Mouse (Mus musculus) liver, postnatal 0 days (tissue): ENCODE measurements around the gene Sgo1. TPM values are rescaled to one million over a fixed set of nuclear protein-coding genes. Genes with fewer than 3 reads are reported as not detected.
"Not testable (repeated sequence)": the region's sequence is repeated elsewhere in the genome, so short reads cannot be mapped to it uniquely, and the experiment has no call there.

Source experiments
- ATAC-seq: fragments of 200-750 bp; cut with Nextera tagmentation; 2 replicates; pipeline ENCODE4 v1.8.0; 2017; ENCODE audit warnings: mild to moderate bottlenecking, moderate library complexity
- DNase-seq: peaks from one replicate; pipeline ENCODE4 v3.0.0-alpha.2; 2016
- H3K27ac ChIP-seq: fragments of 300-500 bp; sonication (generic); 2 replicates; pipeline ENCODE4 v1.5.1; 2014; ENCODE audit warnings: antibody characterized with exemption, moderate library complexity, mild to moderate bottlenecking, low read depth
- H3K27me3 ChIP-seq: fragments of 300-500 bp; sonication (generic); 2 replicates; pipeline ENCODE4 v1.6.1; 2014; ENCODE audit warnings: low read length, control low read depth, mixed read lengths; ENCODE audit not compliant: insufficient read depth
- H3K36me3 ChIP-seq: fragments of 300-500 bp; sonication (generic); replicated peaks from 2 replicates; pipeline ENCODE4 v1.6.1; 2014; ENCODE audit warnings: mild to moderate bottlenecking, control low read depth, low read length, moderate library complexity, mixed read lengths; ENCODE audit not compliant: insufficient read depth
- H3K4me1 ChIP-seq: fragments of 300-500 bp; sonication (generic); 2 replicates; pipeline ENCODE4 v1.6.1; 2014; ENCODE audit warnings: antibody characterized with exemption, mild to moderate bottlenecking, control low read depth; ENCODE audit not compliant: insufficient read depth
- H3K4me2 ChIP-seq: fragments of 300-500 bp; sonication (generic); 2 replicates; pipeline ENCODE4 v1.6.1; 2014; ENCODE audit warnings: low read depth, mild to moderate bottlenecking, low read length, moderate library complexity, mixed read lengths
- H3K4me3 ChIP-seq: fragments of 300-500 bp; sonication (generic); 2 replicates; pipeline ENCODE4 v1.5.1; 2014; ENCODE audit warnings: low read depth, low read length
- H3K9ac ChIP-seq: fragments of 300-500 bp; sonication (generic); replicated peaks from 2 replicates; pipeline ENCODE4 v1.6.1; 2014; ENCODE audit warnings: mild to moderate bottlenecking, moderate library complexity
- H3K9me3 ChIP-seq: fragments of 300-500 bp; sonication (generic); 2 replicates; pipeline ENCODE4 v1.6.1; 2016; ENCODE audit warnings: mild to moderate bottlenecking, control low read depth, low read length, mixed read lengths
- CTCF ChIP-seq: sonication (generic); IDR thresholded peaks from 2 replicates; pipeline ENCODE4 v1.5.1; 2016; ENCODE audit warnings: antibody characterized with exemption, low read depth
- EP300 ChIP-seq: IDR thresholded peaks from 2 replicates; pipeline ENCODE4 v1.6.1; 2016; ENCODE audit warnings: antibody characterized with exemption, low read depth, mild to moderate bottlenecking
- WGBS: fragments of 180-500 bp; shearing (Covaris S2); extraction: QIAGEN DNeasy Blood & Tissue Kit; methylation state at CpG from one replicate; pipeline ENCODE4 v1.1.7; 2014; ENCODE audit not compliant: insufficient replicate concordance; 5-methylcytosine and 5-hydroxymethylcytosine counted together
- polyA plus RNA-seq: library from polyadenylated mRNA; unstranded; fragments of >200 nt; fragmentation: Nextera tagmentation; extraction: Ambion mirVana; gene quantifications from 2 replicates; pipeline ENCODE4 v1.2.1, GENCODE M21; 2015

Sgo1 gene
- polyA plus RNA-seq, 1 experiment from 2014 or later = 24.6 TPM

DNA sequence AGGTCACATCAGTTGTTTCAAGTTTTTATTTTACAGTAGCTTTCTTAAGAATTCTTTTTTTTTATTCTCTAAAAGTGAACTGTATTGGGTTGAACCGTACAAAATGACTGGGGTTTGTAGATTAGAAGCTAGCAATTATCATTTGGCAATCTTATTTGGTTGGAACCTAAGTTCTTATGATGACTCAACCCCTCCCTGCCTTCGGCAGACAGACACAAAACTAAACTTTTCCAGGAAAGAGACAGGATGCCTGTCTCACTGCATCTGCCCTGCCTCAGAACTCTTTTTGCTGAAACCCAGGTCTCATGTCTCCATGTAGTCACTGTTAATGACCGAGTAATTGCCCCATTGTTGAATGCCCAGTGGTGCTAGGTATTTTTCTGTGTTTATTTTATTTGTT lies 24.9 kb downstream of the Sgo1 start:
- TF ChIP-seq EP300 = no peak
- TF ChIP-seq CTCF = no peak
- Histone ChIP-seq H3K36me3 (peaks cover 79% of the 10 kb centered on the region), H3K4me2 (no peak overlapping the region), H3K9ac (no peak overlapping the region), H3K9me3 (no peaks in the 10 kb centered on the region), H3K4me1 (no peaks in the 10 kb centered on the region), H3K27me3 (no peaks in the 10 kb centered on the region), H3K4me3 (no peak overlapping the region), H3K27ac (no peak overlapping the region)
- ATAC-seq (no peak), DNase-seq (no peak)
- WGBS = 72% methylated on average over 3 of the region's 3 CpGs

DNA sequence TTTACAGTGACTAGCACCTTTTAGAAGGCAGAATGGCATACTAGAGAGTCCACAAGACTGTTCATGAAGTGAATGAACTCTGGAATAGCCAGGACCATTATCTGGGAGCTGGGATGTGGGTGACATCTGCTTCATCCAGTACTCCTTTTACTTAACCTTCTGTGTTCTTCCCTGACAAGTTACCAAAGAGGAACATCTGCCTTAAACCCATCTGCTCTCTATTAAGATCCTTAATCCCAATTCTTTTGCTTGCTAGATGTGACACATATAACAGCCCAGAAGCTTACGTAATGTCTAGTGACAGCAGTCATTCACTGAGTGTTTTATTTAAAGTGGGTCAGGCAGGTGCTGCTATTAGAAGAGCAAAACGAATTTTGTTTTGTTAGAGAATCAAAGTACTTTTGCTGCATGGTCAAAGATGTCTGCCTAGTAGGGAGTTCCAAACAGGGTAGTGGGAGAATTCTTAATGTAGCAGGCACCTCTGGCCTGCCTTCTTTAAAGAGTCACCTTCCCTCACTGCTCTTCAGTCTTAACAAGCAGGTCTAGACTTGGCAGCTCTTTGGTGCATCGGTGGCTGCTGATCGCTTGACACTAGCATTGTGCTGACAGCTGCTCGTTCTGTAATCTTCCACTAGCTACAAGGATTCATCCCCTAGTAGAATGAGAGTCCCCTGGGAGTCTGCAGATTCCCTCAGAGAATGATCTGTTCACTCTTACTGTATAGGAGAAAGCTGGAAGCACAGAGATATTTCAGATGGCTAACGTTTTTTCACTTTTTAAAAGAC lies 27.9 kb downstream of the Sgo1 start:
- peaks cover 76% of the 10 kb centered on the region for H3K36me3 ChIP-seq
- H3K4me1 ChIP-seq = no peaks in the 10 kb centered on the region

DNA sequence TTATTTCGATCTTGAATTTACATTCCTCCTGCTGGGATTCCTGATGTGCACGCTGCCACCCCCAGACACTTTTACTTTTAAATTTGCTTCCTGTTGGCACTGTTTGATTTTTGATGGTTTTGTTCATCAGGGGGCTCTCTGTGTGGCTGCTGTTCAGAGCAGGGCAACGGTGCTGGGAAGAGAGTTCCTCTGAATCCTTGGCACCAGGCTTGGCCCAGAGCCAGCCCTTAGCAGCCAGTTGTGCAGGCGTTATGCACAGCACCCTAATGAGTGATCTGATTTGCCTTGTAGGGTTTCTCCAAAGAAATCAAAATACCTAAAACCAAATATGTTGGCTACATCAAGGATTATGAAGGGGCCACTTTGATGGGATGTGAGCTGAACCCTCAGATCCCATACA lies 29.4 kb downstream of the Sgo1 start:
- TF ChIP-seq CTCF = no peak
- TF ChIP-seq EP300 = no peak
- Histone ChIP-seq H3K4me2 (no peak overlapping the region), H3K9ac (no peak overlapping the region), H3K9me3 (no peaks in the 10 kb centered on the region), H3K4me3 (no peak overlapping the region), H3K4me1 (no peaks in the 10 kb centered on the region), H3K36me3 (peaks cover 72% of the 10 kb centered on the region), H3K27ac (no peak overlapping the region), H3K27me3 (no peaks in the 10 kb centered on the region)
- 78% methylated on average over 4 of the region's 4 CpGs for WGBS
- ATAC-seq (no peak), DNase-seq (no peak)

More for the DNA sequence above, 27.9 kb downstream of the Sgo1 start:
- 81% methylated on average over 6 of the region's 6 CpGs for WGBS
- DNase-seq (no peak), ATAC-seq (no peak)
- H3K9me3 ChIP-seq = no peaks in the 10 kb centered on the region
- no peak overlapping the region for H3K4me2 ChIP-seq
- H3K4me3 ChIP-seq = no peak overlapping the region
- TF ChIP-seq CTCF (no peak), EP300 (no peak)
- no peak overlapping the region for H3K27ac ChIP-seq
- no peak overlapping the region for H3K9ac ChIP-seq
- no peaks in the 10 kb centered on the region for H3K27me3 ChIP-seq

DNA sequence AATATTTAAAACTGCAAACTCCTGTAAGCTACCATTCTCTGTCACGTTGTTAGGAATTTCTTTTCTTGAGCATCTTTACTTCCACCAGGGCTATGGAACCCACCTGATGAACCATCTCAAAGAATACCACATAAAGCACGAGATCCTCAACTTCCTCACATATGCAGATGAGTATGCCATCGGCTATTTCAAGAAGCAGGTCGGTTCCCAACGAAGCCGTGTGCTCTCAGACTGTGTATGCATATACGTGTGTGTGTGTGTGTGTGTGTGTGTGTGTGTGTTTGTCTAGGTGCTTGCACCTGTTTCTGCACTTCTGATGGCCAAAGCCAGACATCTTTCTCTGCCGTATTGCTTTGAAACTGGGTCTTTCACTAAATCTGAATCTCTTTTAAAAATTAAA lies 29.9 kb downstream of the Sgo1 start:
- Histone ChIP-seq H3K4me1 (no peaks in the 10 kb centered on the region), H3K27me3 (no peaks in the 10 kb centered on the region), H3K27ac (no peak overlapping the region), H3K9me3 (no peaks in the 10 kb centered on the region), H3K9ac (no peak overlapping the region), H3K4me2 (no peak overlapping the region), H3K36me3 (peaks cover 72% of the 10 kb centered on the region), H3K4me3 (no peak overlapping the region)
- WGBS = 89% methylated on average over 8 of the region's 8 CpGs
- TF ChIP-seq EP300 = no peak
- no peak for TF ChIP-seq CTCF
- ATAC-seq (no peak), DNase-seq (no peak)

DNA sequence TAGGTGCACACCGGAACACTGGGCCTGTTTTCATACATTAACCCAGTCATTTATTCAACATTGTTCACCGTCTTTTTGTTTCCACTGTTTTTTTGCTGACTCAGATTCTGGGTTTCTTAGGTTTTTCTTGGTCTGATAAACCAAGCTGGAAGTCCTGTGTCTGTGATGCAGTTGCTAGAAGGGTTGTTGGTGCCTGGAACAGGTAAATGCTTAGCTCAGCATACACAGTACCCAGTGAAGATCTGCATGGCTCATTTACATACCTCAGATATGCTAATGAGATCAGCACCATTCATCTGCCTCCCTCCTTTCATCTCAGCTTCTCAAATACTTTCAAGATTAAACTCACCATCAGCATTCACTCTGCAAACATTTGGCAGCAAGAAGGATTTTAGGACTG lies 30.5 kb downstream of the Sgo1 start:
- no peak for TF ChIP-seq EP300
- no peak for TF ChIP-seq CTCF
- 82% methylated on average over 2 of the region's 2 CpGs for WGBS
- Histone ChIP-seq H3K36me3 (peaks cover 72% of the 10 kb centered on the region), H3K27ac (no peak overlapping the region), H3K9ac (no peak overlapping the region), H3K4me3 (no peak overlapping the region), H3K27me3 (no peaks in the 10 kb centered on the region), H3K9me3 (no peaks in the 10 kb centered on the region), H3K4me1 (no peaks in the 10 kb centered on the region), H3K4me2 (no peak overlapping the region)
- DNase-seq = no peak
- no peak for ATAC-seq

DNA sequence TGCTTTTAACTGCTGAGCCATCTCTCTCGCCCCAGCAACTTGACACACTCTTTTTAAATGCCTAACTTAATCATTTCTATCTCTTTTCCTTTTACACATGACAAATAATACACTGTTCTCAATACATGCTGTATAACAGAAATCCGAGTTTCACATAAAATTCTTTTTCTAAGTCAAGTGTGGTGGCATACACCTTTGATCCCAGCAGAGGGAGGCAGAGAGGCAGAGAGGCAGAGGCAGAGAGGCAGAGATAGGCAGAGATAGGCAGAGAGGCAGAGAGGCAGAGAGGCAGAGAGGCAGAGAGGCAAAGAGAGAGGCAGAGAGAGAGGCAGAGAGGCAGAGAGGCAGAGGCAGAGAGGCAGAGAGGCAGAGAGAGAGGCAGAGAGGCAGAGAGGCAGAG lies 31.7 kb downstream of the Sgo1 start:
- DNase-seq, H3K9me3 ChIP-seq, H3K4me3 ChIP-seq, H3K4me2 ChIP-seq, ATAC-seq, H3K27me3 ChIP-seq, H3K9ac ChIP-seq, H3K4me1 ChIP-seq, H3K27ac ChIP-seq: not testable (repeated sequence)
- TF ChIP-seq CTCF = peak; percentile 77
- peaks cover 81% of the 10 kb centered on the region for H3K36me3 ChIP-seq
- 65% methylated on average over 2 of the region's 2 CpGs for WGBS
